Mouse (Mus musculus) heart, embryonic 11.5 days (tissue): ENCODE results near the gene Heatr6. TPM values are rescaled to one million over a fixed set of nuclear protein-coding genes. Genes with fewer than 3 reads are reported as not detected.

Experiments used
- ATAC-seq: fragments of 200-750 bp; cut with Nextera tagmentation; replicated peaks from 2 replicates; pipeline ENCODE4 v1.8.0; 2017; ENCODE audit warnings: moderate library complexity; ENCODE audit not compliant: insufficient number of reproducible peaks, low FRiP score, low TSS enrichment
- H3K27ac ChIP-seq: fragments of 300-500 bp; sonication (generic); 2 replicates; pipeline ENCODE4 v1.5.1; 2014; ENCODE audit warnings: mild to moderate bottlenecking, low read depth, low read length
- H3K27me3 ChIP-seq: fragments of 300-500 bp; sonication (generic); 2 replicates; pipeline ENCODE4 v1.6.1; 2014; ENCODE audit warnings: mild to moderate bottlenecking, low read length, mixed read lengths; ENCODE audit not compliant: control insufficient read depth, insufficient read depth
- H3K36me3 ChIP-seq: fragments of 300-500 bp; sonication (generic); 2 replicates; pipeline ENCODE4 v1.6.1; 2014; ENCODE audit warnings: mild to moderate bottlenecking, low read length, moderate library complexity, mixed read lengths; ENCODE audit not compliant: control insufficient read depth, insufficient read depth
- H3K4me1 ChIP-seq: fragments of 300-500 bp; sonication (generic); 2 replicates; pipeline ENCODE4 v1.6.1; 2014; ENCODE audit warnings: low read length; ENCODE audit not compliant: control insufficient read depth, insufficient read depth
- H3K4me2 ChIP-seq: fragments of 300-500 bp; sonication (generic); 2 replicates; pipeline ENCODE4 v1.6.1; 2014; ENCODE audit warnings: mild to moderate bottlenecking, moderate library complexity
- H3K4me3 ChIP-seq: fragments of 300-500 bp; sonication (generic); 2 replicates; pipeline ENCODE4 v1.5.1; 2014; ENCODE audit warnings: low read depth, low read length
- H3K9ac ChIP-seq: fragments of 300-500 bp; sonication (generic); 2 replicates; pipeline ENCODE4 v1.6.1; 2014; ENCODE audit warnings: mild to moderate bottlenecking, low read depth, low read length, moderate library complexity
- H3K9me3 ChIP-seq: fragments of 300-500 bp; sonication (generic); replicated peaks from 2 replicates; pipeline ENCODE4 v1.6.1; 2016; ENCODE audit warnings: low read length; ENCODE audit not compliant: control insufficient read depth
- WGBS: fragments of 180-500 bp; shearing (Covaris S2); extraction: QIAGEN DNeasy Blood & Tissue Kit; methylation state at CpG from one replicate; pipeline ENCODE4 v1.1.7; 2014; ENCODE audit not compliant: insufficient replicate concordance; 5-methylcytosine and 5-hydroxymethylcytosine counted together
- polyA plus RNA-seq: library from polyadenylated mRNA; unstranded; fragments of >200 nt; fragmentation: Nextera tagmentation; extraction: Ambion mirVana; gene quantifications from 2 replicates; pipeline ENCODE4 v1.2.1, GENCODE M21; 2014

Heatr6 gene
- polyA plus RNA-seq, 1 experiment from 2014 or later = 16.1 TPM

DNA sequence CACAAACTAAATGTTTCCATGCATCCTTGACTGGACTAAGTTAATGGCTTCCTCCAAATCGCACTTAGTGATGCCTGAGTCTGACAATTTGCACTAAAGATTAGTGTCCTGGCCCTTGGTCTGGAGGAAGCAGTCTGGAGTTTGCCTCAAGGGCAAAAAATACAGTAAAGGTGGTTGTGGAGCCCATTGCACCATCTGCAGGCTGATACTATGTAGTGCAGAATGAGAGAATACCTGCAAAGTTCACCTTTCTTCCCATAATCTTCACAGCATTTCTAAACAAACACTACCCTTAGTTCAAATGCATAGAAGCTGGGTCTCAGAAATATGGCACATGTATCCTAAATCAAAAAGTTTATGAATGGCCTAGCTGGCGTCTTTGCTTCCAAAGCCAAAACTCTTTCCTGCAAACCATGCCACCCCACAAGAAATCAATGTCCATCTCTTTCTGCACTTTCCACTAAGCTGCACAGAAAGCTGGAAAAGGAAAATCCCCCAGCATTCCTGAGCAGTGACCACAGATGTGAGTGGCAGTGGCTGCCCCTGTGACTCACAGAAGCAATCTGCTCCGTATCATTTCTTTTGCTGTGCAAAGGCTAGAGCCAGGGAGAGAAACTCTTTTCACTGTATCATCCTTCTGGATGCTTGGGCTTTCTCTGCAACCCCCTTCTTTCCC lies 24.6 kb upstream of the Heatr6 start:
- Histone ChIP-seq H3K4me1 (no peaks in the 10 kb centered on the region), H3K36me3 (no peaks in the 10 kb centered on the region), H3K27ac (no peak overlapping the region), H3K9ac (no peak overlapping the region), H3K4me3 (no peak overlapping the region), H3K4me2 (no peak overlapping the region), H3K9me3 (no peaks in the 10 kb centered on the region), H3K27me3 (no peaks in the 10 kb centered on the region)
- ATAC-seq = no peak
- WGBS = 57% methylated on average over 3 of the region's 3 CpGs

DNA sequence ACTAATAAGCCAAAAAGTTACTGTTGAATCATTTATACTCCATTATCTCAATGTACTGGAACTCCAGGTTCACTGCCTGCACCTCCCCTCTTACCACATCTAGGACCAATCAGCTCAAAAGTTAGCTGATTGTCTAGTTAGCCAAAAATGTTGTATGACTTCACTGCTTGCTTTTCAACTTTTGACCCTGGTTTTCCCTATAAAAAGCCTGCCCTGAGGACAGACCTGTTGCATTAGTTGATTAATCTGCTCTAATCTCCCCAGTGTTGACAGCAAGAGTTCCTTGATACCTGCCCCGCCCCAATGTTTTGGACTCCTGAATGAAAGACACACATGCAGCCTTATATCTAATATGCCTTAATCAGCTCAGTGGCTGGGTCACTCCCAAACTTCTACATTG lies 22.4 kb upstream of the Heatr6 start:
- WGBS = 75% methylated on average over 1 of the region's 1 CpGs
- no peak for ATAC-seq
- Histone ChIP-seq H3K9me3 (no peaks in the 10 kb centered on the region), H3K27me3 (no peaks in the 10 kb centered on the region), H3K27ac (no peak overlapping the region), H3K36me3 (no peaks in the 10 kb centered on the region), H3K4me3 (no peak overlapping the region), H3K9ac (no peak overlapping the region), H3K4me1 (no peaks in the 10 kb centered on the region), H3K4me2 (no peak overlapping the region)

DNA sequence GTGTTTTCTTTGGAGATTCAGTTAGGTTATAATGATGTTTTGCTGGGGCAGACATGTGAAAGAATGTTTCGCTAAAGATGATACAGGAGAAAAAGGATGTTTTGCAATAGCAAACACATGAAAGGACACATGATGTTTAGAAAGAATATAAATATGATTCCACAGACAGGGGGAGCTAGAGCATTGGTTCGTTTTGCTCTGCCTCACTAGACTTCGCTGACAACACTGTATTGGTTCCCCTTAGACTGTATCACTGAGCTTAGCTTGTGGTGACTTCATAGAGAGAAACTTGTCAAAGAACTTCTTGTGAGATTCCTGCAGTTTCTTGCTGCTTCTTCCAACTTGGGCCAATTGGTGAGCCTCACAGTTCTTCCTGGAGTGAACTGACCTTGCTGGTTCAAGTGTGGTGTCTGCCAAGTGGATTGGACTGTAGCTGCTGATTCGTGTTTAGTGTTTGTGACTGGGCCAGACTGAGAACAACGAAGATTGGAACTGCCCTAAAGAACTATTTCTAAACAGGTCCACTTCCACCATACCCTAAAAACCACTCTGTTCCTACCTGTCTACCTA lies 20.3 kb upstream of the Heatr6 start:
- Histone ChIP-seq H3K4me1 (no peaks in the 10 kb centered on the region), H3K9me3 (no peaks in the 10 kb centered on the region), H3K27me3 (no peaks in the 10 kb centered on the region), H3K27ac (no peak overlapping the region), H3K36me3 (no peaks in the 10 kb centered on the region), H3K9ac (no peak overlapping the region), H3K4me3 (no peak overlapping the region), H3K4me2 (no peak overlapping the region)
- no peak for ATAC-seq
- WGBS = 73% methylated on average over 5 of the region's 5 CpGs

DNA sequence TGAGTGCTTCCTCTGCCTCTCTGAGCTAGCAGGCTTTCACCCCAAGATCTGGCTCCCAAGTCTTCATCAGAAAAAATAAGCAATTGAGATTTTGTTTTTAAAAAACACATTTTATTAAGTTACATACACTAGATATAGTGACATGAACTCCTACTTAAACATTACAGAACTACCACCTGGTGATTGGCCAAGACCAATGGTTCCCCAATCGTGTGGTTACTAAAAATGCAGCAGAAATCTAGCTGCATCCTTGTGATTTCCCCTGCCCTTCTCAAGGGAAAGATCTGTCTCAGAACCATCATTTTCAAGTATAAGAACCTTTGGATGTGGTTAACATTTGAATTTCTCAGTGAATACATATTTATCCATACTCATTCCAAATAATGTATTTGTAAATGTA lies 19.3 kb upstream of the Heatr6 start:
- Histone ChIP-seq H3K9ac (no peak overlapping the region), H3K36me3 (no peaks in the 10 kb centered on the region)

DNA sequence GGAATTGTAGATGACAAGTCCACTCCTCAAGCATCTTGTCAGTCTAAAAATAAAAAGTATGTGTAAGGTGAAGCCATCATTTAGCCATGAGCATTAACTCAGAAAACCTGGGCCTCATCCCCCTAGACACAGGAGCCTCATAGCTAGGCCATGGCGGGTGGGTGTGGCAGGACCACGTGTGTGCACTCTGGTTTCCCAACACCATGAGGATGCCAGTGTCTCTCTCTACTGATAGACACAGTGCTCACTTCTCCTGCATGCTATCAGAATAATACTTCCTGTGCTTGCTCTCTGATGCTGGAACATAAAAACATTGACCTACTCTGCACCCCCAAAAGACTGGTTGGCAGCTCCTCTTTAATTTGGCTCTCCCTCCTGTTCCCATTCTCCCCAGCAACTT lies 17.6 kb upstream of the Heatr6 start:
- no peaks in the 10 kb centered on the region for H3K36me3 ChIP-seq
- H3K4me1 ChIP-seq = no peaks in the 10 kb centered on the region
- H3K27ac ChIP-seq = no peak overlapping the region
- no peak overlapping the region for H3K9ac ChIP-seq
- 53% methylated on average over 2 of the region's 2 CpGs for WGBS
- ATAC-seq = no peak
- no peaks in the 10 kb centered on the region for H3K9me3 ChIP-seq
- no peak overlapping the region for H3K4me2 ChIP-seq
- H3K4me3 ChIP-seq = no peak overlapping the region
- H3K27me3 ChIP-seq = no peaks in the 10 kb centered on the region

More for the DNA sequence above, 19.3 kb upstream of the Heatr6 start:
- Histone ChIP-seq H3K4me3 (no peak overlapping the region), H3K27me3 (no peaks in the 10 kb centered on the region), H3K27ac (no peak overlapping the region), H3K4me2 (no peak overlapping the region), H3K9me3 (no peaks in the 10 kb centered on the region), H3K4me1 (no peaks in the 10 kb centered on the region)
- no peak for ATAC-seq
- WGBS = 70% methylated on average over 1 of the region's 1 CpGs

DNA sequence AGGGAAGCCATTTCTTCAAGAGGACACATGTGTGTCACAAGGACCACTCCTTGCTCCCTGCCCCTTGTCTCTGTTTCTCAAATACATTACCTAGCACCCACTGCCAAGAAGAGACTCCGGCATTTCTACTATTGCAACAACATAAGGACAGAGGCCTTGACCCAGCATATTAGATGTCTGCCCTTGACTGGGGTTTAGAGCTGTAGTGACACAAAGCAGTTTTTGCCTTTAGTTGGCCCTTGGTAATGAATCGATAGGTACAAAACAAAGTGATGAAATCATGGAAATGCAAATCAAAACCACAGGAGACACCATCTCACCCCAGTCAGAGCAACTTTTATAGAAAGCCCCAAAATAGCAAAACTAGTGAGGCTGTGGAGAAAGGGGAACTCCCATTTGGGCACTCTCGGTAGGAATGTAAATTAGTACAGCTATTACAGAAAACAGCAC lies 16.4 kb upstream of the Heatr6 start:
- Histone ChIP-seq H3K9ac (no peak overlapping the region), H3K4me1 (no peaks in the 10 kb centered on the region), H3K36me3 (no peaks in the 10 kb centered on the region), H3K4me3 (no peak overlapping the region), H3K27ac (no peak overlapping the region), H3K9me3 (no peaks in the 10 kb centered on the region), H3K4me2 (no peak overlapping the region), H3K27me3 (no peaks in the 10 kb centered on the region)
- no peak for ATAC-seq
- 84% methylated on average over 3 of the region's 3 CpGs for WGBS

DNA sequence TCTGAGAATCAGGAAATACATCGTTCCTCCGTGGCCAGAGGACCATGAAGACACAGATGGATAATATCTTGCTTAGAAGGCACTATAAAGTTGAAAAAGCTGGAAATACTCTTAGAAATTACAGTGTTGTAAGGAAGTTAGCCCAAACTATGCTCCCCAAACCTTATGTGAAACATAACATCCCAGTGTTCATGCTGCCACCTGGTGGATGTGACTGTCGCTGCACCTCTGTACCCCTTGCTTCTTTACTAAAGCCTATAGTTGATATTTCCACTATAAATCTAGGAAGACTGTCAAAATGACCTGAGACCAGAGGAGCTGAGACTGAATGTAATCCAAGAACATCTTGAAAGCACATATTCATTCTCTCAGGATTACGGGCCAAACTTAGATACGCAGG lies 14.3 kb upstream of the Heatr6 start:
- no peak overlapping the region for H3K27ac ChIP-seq
- no peak overlapping the region for H3K9ac ChIP-seq
- no peak overlapping the region for H3K4me3 ChIP-seq
- peaks cover 2% of the 10 kb centered on the region; the same call in 1 of the 2 replicates for H3K27me3 ChIP-seq
- no peak for ATAC-seq
- H3K9me3 ChIP-seq = no peaks in the 10 kb centered on the region
- no peaks in the 10 kb centered on the region for H3K36me3 ChIP-seq
- 24% methylated on average over 5 of the region's 5 CpGs for WGBS
- H3K4me1 ChIP-seq = no peaks in the 10 kb centered on the region
- no peak overlapping the region for H3K4me2 ChIP-seq

DNA sequence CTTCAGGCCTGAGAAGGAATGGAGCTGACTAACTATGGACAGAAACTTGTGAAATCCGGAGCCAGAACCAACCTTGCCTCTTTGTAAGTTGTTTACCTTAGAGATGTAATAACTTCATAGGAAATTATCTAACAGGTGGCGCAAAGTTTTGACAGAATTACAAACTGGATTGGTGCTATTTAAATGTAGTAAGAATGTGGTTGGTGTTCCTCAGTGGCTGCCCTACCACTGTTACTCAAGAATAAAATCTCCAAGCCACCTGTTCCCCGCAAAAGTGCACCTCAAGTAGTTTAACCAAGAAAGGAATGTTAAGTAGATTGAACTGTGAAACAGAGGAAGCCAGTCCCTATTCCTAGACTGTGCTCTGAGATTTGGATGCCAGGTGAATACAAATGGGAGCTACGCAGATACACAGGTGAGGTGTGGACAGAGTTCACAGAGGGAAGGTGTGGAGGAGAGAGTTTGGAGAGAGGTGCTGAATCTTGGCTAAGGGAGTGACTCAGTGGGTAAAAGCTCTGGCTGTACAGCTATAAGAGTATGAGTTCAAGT lies 13.0 kb upstream of the Heatr6 start:
- no peaks in the 10 kb centered on the region for H3K36me3 ChIP-seq
- H3K4me2 ChIP-seq = no peak overlapping the region
- 70% methylated on average over 4 of the region's 4 CpGs for WGBS
- no peak overlapping the region for H3K27ac ChIP-seq
- no peak for ATAC-seq
- H3K9ac ChIP-seq = no peak overlapping the region
- H3K4me3 ChIP-seq = no peak overlapping the region
- no peaks in the 10 kb centered on the region for H3K4me1 ChIP-seq
- H3K9me3 ChIP-seq = no peaks in the 10 kb centered on the region
- H3K27me3 ChIP-seq = peaks cover 2% of the 10 kb centered on the region; the same call in 1 of the 2 replicates

DNA sequence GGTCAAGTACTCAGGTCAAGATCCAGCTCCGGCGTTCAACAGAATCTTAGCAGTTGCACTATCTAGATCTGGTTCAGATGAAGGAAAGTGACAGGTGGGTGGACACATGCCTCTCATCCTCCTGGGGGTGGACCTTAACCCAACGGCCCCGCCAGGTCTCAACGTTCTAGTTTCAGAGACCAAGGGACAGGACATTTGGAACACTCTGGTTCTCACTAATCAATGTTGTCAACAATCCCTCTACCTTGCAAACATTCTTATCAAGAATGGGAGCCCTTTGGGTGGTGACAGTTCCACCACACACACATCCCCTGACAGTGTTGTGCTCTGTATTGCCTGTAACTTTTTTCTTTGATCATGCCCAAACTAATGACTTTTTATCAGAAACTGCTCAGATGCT lies 11.7 kb upstream of the Heatr6 start:
- no peak overlapping the region for H3K4me2 ChIP-seq
- ATAC-seq = no peak
- H3K9me3 ChIP-seq = no peaks in the 10 kb centered on the region
- no peaks in the 10 kb centered on the region for H3K36me3 ChIP-seq
- no peaks in the 10 kb centered on the region for H3K4me1 ChIP-seq
- no peak overlapping the region for H3K4me3 ChIP-seq
- H3K27ac ChIP-seq = no peak overlapping the region
- H3K27me3 ChIP-seq = peaks cover 8% of the 10 kb centered on the region
- no peak overlapping the region for H3K9ac ChIP-seq
- 55% methylated on average over 5 of the region's 5 CpGs for WGBS
